17 mouse cellular contexts compared by ENCODE assay signal in genomic region chr4:150306701-150307100, GRCm38 (mm10). TPM values are rescaled to one million over a fixed set of nuclear protein-coding genes. Genes with fewer than 3 reads are reported as not detected.
DNase-seq lines count a peak whose midpoint lies in the region; ATAC-seq and TF ChIP-seq lines count a peak whose summit lies in the region.
"Had no signal": no experiment of that assay in that cellular context is flagged by ENCODE, and none has a peak within 500 bp of the region (broad histone marks: within the 10 kb centered on the region; RNA-seq: fewer than 3 reads in every experiment).

No protein-coding gene starts in this region.

- H3K4me2 ChIP-seq in kidney, embryonic 16.5 days (replicated peaks; ENCODE audit: low read depth, low read length), result no peak overlapping the region
- no peak overlapping the region for H3K4me2 ChIP-seq in embryonic facial prominence, embryonic 14.5 days (ENCODE audit: low read depth, low read length)
- H3K4me2 ChIP-seq in stomach, embryonic 14.5 days (replicated peaks; ENCODE audit: low read depth, low read length), result no peak overlapping the region
- H3K4me2 ChIP-seq in midbrain, postnatal 0 days (ENCODE audit: low read depth, low read length, poor library complexity, severe bottlenecking), result no peak overlapping the region
- H3K4me2 ChIP-seq: hindbrain, embryonic 15.5 days; liver, embryonic 11.5 days; midbrain, embryonic 12.5 days had no signal

- H3K36me3 ChIP-seq in kidney, embryonic 16.5 days (ENCODE audit: insufficient read depth, low read length), result no peaks in the 10 kb centered on the region
- no peaks in the 10 kb centered on the region for H3K36me3 ChIP-seq in embryonic facial prominence, embryonic 14.5 days (ENCODE audit: control insufficient read depth, insufficient read depth, low read length)
- H3K36me3 ChIP-seq in stomach, embryonic 14.5 days (ENCODE audit: control insufficient read depth, insufficient read depth, low read length), result no peaks in the 10 kb centered on the region
- no peaks in the 10 kb centered on the region for H3K36me3 ChIP-seq in midbrain, postnatal 0 days (ENCODE audit: insufficient read depth, low read length)
- H3K36me3 ChIP-seq: hindbrain, embryonic 15.5 days; midbrain, embryonic 12.5 days had no signal

- H3K27me3 ChIP-seq in kidney, embryonic 16.5 days (ENCODE audit: insufficient read depth, low read length), result no peaks in the 10 kb centered on the region
- no peaks in the 10 kb centered on the region for H3K27me3 ChIP-seq in embryonic facial prominence, embryonic 14.5 days (replicated peaks; ENCODE audit: control insufficient read depth, insufficient read depth, low read length)
- no peaks in the 10 kb centered on the region for H3K27me3 ChIP-seq in stomach, embryonic 14.5 days (ENCODE audit: control insufficient read depth, insufficient read depth, low read length)
- no peaks in the 10 kb centered on the region for H3K27me3 ChIP-seq in midbrain, postnatal 0 days (ENCODE audit: insufficient read depth, low read length)
- H3K27me3 ChIP-seq: hindbrain, embryonic 15.5 days; midbrain, embryonic 12.5 days had no signal

- no peak overlapping the region for H3K4me3 ChIP-seq in kidney, embryonic 16.5 days (ENCODE audit: low read length)
- no peak overlapping the region for H3K4me3 ChIP-seq in embryonic facial prominence, embryonic 14.5 days (ENCODE audit: low read depth, low read length)
- H3K4me3 ChIP-seq in stomach, embryonic 14.5 days (ENCODE audit: low read depth, low read length), result no peak overlapping the region
- no peak overlapping the region for H3K4me3 ChIP-seq in midbrain, postnatal 0 days (ENCODE audit: low read depth, low read length)
- H3K4me3 ChIP-seq: hindbrain, embryonic 15.5 days; midbrain, embryonic 12.5 days had no signal

- no peaks in the 10 kb centered on the region for H3K9me3 ChIP-seq in kidney, embryonic 16.5 days (ENCODE audit: low read length)
- H3K9me3 ChIP-seq in embryonic facial prominence, embryonic 14.5 days (ENCODE audit: control insufficient read depth, low read length), result no peaks in the 10 kb centered on the region
- no peaks in the 10 kb centered on the region for H3K9me3 ChIP-seq in stomach, embryonic 14.5 days (ENCODE audit: control insufficient read depth, low read depth, low read length)
- H3K9me3 ChIP-seq in midbrain, postnatal 0 days (ENCODE audit: low read length), result no peaks in the 10 kb centered on the region
- H3K9me3 ChIP-seq: hindbrain, embryonic 15.5 days; midbrain, embryonic 12.5 days had no signal

- 65% methylated on average over 2 of the region's 2 CpGs for WGBS in kidney, embryonic 16.5 days
- WGBS in embryonic facial prominence, embryonic 14.5 days, result 46% methylated on average over 2 of the region's 2 CpGs
- WGBS in stomach, embryonic 14.5 days, result 58% methylated on average over 2 of the region's 2 CpGs
- 53% methylated on average over 2 of the region's 2 CpGs for WGBS in midbrain, postnatal 0 days

- H3K27ac ChIP-seq in kidney, embryonic 16.5 days (ENCODE audit: low read length), result no peak overlapping the region
- H3K27ac ChIP-seq in embryonic facial prominence, embryonic 14.5 days (replicated peaks; ENCODE audit: low read depth, low read length), result no peak overlapping the region
- H3K27ac ChIP-seq in stomach, embryonic 14.5 days (ENCODE audit: low read length), result no peak overlapping the region
- no peak overlapping the region for H3K27ac ChIP-seq in midbrain, postnatal 0 days (ENCODE audit: low read depth, low read length)
- H3K27ac ChIP-seq: hindbrain, embryonic 15.5 days; midbrain, embryonic 12.5 days had no signal

- peaks cover 25% of the 10 kb centered on the region for H3K4me1 ChIP-seq in kidney, embryonic 16.5 days (ENCODE audit: insufficient read depth, low read length)
- H3K4me1 ChIP-seq in embryonic facial prominence, embryonic 14.5 days (ENCODE audit: control insufficient read depth, insufficient read depth, low read length), result peaks cover 16% of the 10 kb centered on the region; the same call in 1 of the 2 replicates
- H3K4me1 ChIP-seq in stomach, embryonic 14.5 days (ENCODE audit: control insufficient read depth, insufficient read depth, low read length), result peaks cover 10% of the 10 kb centered on the region; the same call in 1 of the 2 replicates
- H3K4me1 ChIP-seq in midbrain, postnatal 0 days (ENCODE audit: insufficient read depth, low read length), result peaks cover 5% of the 10 kb centered on the region; the same call in 1 of the 2 replicates

- TF ChIP-seq CTCF in midbrain, postnatal 0 days (IDR thresholded peaks at IDR 0.05), result no peak

- H3K9ac ChIP-seq in kidney, embryonic 16.5 days (replicated peaks; ENCODE audit: low read length), result no peak overlapping the region
- H3K9ac ChIP-seq in embryonic facial prominence, embryonic 14.5 days (ENCODE audit: low read depth, low read length), result no peak overlapping the region
- no peak overlapping the region for H3K9ac ChIP-seq in stomach, embryonic 14.5 days (replicated peaks; ENCODE audit: low read depth, low read length)
- H3K9ac ChIP-seq in midbrain, postnatal 0 days (replicated peaks; ENCODE audit: low read length, poor library complexity, severe bottlenecking), result no peak overlapping the region
- H3K9ac ChIP-seq: hindbrain, embryonic 15.5 days; midbrain, embryonic 12.5 days had no signal

- peak; percentile 51; the same call in 1 of the 2 replicates for ATAC-seq in kidney, embryonic 16.5 days (ENCODE audit: low FRiP score, low TSS enrichment)
- ATAC-seq in embryonic facial prominence, embryonic 14.5 days (ENCODE audit: low read depth), result peak; percentile 74
- peak; percentile 65 for ATAC-seq in stomach, embryonic 14.5 days (ENCODE audit: insufficient number of reproducible peaks, insufficient read depth, low FRiP score, low read depth)
- ATAC-seq in midbrain, postnatal 0 days (ENCODE audit: low FRiP score), result no peak
- ATAC-seq: forebrain, embryonic 16.5 days had no signal

- DNase-seq in kidney, postnatal 25 days, result no peak
- DNase-seq in adipocyte (ENCODE audit: low spot score), result peak; percentile 18
- peak; percentile 77 for DNase-seq in embryonic facial prominence, embryonic 14.5 days (ENCODE audit: low spot score)
- no peak for DNase-seq in ovary, postnatal 10 days (ENCODE audit: low spot score)
- DNase-seq in midbrain, postnatal 0 days (ENCODE audit: low spot score), result no peak
- DNase-seq: cerebellum, postnatal 10 days; heart, adult 18-20 months; heart, postnatal 10 days; kidney, adult 8-10 months; layer of hippocampus, postnatal 36 days; thymus, adult 2 months had no signal

RNA-seq across cellular contexts. Expression of gene Rere, which starts 25.3 kb away (rescaled TPM):
- polyA plus RNA-seq in kidney, embryonic 16.5 days (2015; fragmentation: Nextera tagmentation; extraction: Ambion mirVana), result 30.7 and 40.6 TPM in 2 replicates
- polyA plus RNA-seq in embryonic facial prominence, embryonic 14.5 days (2014; fragmentation: Nextera tagmentation; extraction: Ambion mirVana), result 28.7 and 32.0 TPM in 2 replicates
- 41.1 and 45.2 TPM in 2 replicates for polyA plus RNA-seq in stomach, embryonic 14.5 days (2014; fragmentation: Nextera tagmentation; extraction: Ambion mirVana)
- 36.8 and 44.3 TPM in 2 replicates for total RNA-seq in midbrain, postnatal 0 days (2014; rRNA removed)
- 17.9 and 22.7 TPM in 2 replicates for polyA plus RNA-seq in midbrain, postnatal 0 days (2015; fragmentation: Nextera tagmentation; extraction: Ambion mirVana)

Comparison
In these comparisons a context has a peak if more than half of its experiments do, and no peak if none do; other contexts are left out.
1. DNase-seq: peak in adipocyte (single experiment) and embryonic facial prominence, embryonic 14.5 days (single experiment); none in kidney, postnatal 25 days (0 of 2), ovary, postnatal 10 days (single experiment) and midbrain, postnatal 0 days (single experiment).